8 mouse cellular contexts compared by ENCODE assay signal in the genomic region with DNA sequence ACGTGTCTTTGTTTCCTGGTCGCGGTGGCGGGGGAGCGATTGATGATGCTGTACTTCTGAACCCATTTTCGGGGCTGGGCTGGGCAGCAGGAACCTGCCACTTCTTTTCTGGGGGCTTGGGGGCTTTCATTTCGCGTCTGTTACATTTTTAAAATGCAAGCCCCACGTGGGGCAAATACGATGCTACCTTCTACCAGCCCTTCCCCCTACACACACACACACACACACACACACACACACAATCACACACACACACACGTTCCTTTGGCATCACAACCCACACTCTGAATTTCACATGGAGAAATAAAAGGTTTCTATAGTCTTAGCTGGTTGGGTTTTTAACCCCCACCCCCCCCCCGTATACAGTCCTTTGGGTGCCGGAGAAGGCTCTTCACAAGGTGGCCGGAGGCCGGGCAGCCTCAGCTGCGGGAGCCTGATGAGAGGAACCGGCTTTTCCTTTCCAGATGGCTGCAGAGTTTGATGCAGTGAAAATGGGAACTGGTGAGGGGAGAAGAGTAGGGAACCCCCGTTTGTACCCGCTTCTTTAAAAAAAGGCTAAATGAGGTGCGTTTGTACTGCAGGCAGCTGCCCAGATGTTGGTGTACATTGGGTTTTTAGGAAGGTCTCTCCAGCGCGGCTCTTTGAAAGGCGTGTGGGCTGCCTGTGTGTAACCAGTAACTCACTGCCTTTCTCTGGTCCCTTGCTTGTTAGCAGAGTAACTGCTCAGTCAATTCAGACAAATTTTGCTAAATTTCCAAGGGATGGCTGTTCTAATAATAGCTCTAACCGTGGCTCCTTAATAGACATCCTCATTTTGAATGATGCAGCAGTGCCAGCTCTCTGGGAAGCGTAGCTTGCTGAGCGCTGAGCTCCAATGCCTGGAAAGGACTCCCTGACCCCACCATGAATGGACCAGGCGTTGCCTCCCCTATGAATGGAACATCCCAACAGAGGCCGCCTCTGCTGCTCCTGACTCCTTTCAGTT.
DNase-seq lines count a peak whose midpoint lies in the region; ATAC-seq lines count a peak whose summit lies in the region.

No protein-coding gene starts in this region.

- peak overlapping the region; percentile 82; the same call in 1 of the 2 replicates for H3K27ac ChIP-seq in heart, embryonic 11.5 days (ENCODE audit: low read depth, low read length)
- peak overlapping the region; percentile 87 for H3K27ac ChIP-seq in stomach, embryonic 15.5 days

- ATAC-seq in heart, embryonic 11.5 days (replicated peaks; ENCODE audit: insufficient number of reproducible peaks, low FRiP score, low TSS enrichment): 0 out of 2 replicates have a peak, but pooled peaks have one; percentile 27
- peak; percentile 56 for ATAC-seq in megakaryocyte progenitor cell, adult 5-6 weeks (replicated peaks; ENCODE audit: poor library complexity)
- ATAC-seq in stomach, embryonic 15.5 days (ENCODE audit: insufficient read depth, low FRiP score, low read depth): peak; percentile 36; the same call in 1 of the 2 replicates
- ATAC-seq in activated CD4-positive, CD25-positive, alpha-beta regulatory T cell, adult 4 months: no peak

- no peaks in the 10 kb centered on the region for H3K9me3 ChIP-seq in heart, embryonic 11.5 days (replicated peaks; ENCODE audit: control insufficient read depth, low read length)
- no peaks in the 10 kb centered on the region for H3K9me3 ChIP-seq in stomach, embryonic 15.5 days

- peak overlapping the region; percentile 88 for H3K9ac ChIP-seq in heart, embryonic 11.5 days (ENCODE audit: low read depth, low read length)
- H3K9ac ChIP-seq in stomach, embryonic 15.5 days: peak overlapping the region; percentile 57

- DNase-seq in ovary, postnatal 36 days (ENCODE audit: low spot score): peak; percentile 13
- DNase-seq in ovary, adult 18-20 months (ENCODE audit: low spot score): no peak
- peak; percentile 91 for DNase-seq in embryo, embryonic 10.5 days (ENCODE audit: low spot score)
- DNase-seq in layer of hippocampus, postnatal 14 days (ENCODE audit: low spot score in 2 of 2): peak; percentile 39 to 44

- no peaks in the 10 kb centered on the region for H3K27me3 ChIP-seq in heart, embryonic 11.5 days (ENCODE audit: control insufficient read depth, insufficient read depth, low read length)
- H3K27me3 ChIP-seq in stomach, embryonic 15.5 days (replicated peaks): no peaks in the 10 kb centered on the region

- no peaks in the 10 kb centered on the region for H3K36me3 ChIP-seq in heart, embryonic 11.5 days (ENCODE audit: control insufficient read depth, insufficient read depth, low read length)
- H3K36me3 ChIP-seq in stomach, embryonic 15.5 days: no peaks in the 10 kb centered on the region

- peaks cover 9% of the 10 kb centered on the region; the same call in 1 of the 2 replicates for H3K4me1 ChIP-seq in heart, embryonic 11.5 days (ENCODE audit: control insufficient read depth, insufficient read depth, low read length)
- 0 out of 2 replicates have a peak, but pooled peaks cover 3% of the 10 kb centered on the region for H3K4me1 ChIP-seq in stomach, embryonic 15.5 days

- H3K4me3 ChIP-seq in heart, embryonic 11.5 days (ENCODE audit: low read depth, low read length): peak overlapping the region; percentile 74
- H3K4me3 ChIP-seq in stomach, embryonic 15.5 days (replicated peaks): peak overlapping the region; percentile 67

- H3K4me2 ChIP-seq in heart, embryonic 11.5 days: peak overlapping the region; percentile 82
- H3K4me2 ChIP-seq in stomach, embryonic 15.5 days: peak overlapping the region; percentile 80

- WGBS in heart, embryonic 11.5 days (ENCODE audit: insufficient replicate concordance): 1% methylated on average over 28 of the region's 28 CpGs
- 1% methylated on average over 28 of the region's 28 CpGs for WGBS in stomach, embryonic 15.5 days
